Mouse (Mus musculus): ENCODE results near the gene Ppp1r3d. TPM values are rescaled to one million over a fixed set of nuclear protein-coding genes. Genes with fewer than 3 reads are reported as not detected.

Gene Ppp1r3d
- polyA plus RNA-seq, 1 experiment from 2014 or later, result 0.70 TPM

- DNase-seq (ENCODE audit: low spot score), result no peak
- H3K4me3 ChIP-seq, result no peak overlapping the region
These were observed 1.7 kb downstream of the Ppp1r3d start for GRCm38 (mm10) chr2:178412598-178412997.

GRCm38 (mm10) chr2:178410286-178410685, 4.0 kb downstream of the Ppp1r3d start:
- peaks cover 20% of the 10 kb centered on the region for H3K4me1 ChIP-seq
- peaks cover 40% of the 10 kb centered on the region for H3K27me3 ChIP-seq (ENCODE audit: low read depth, poor library complexity, severe bottlenecking)
- no peak for DNase-seq (ENCODE audit: low spot score)
- WGBS, result 86% methylated on average over 6 of the region's 6 CpGs
- no peak overlapping the region for H3K4me3 ChIP-seq
- H3K9me3 ChIP-seq (replicated peaks), result peaks cover 10% of the 10 kb centered on the region; the same call in 1 of the 2 replicates
- H3K27ac ChIP-seq (replicated peaks), result no peak overlapping the region
- H3K36me3 ChIP-seq, result no peaks in the 10 kb centered on the region

More at GRCm38 (mm10) chr2:178412598-178412997, 1.7 kb downstream of the Ppp1r3d start:
- WGBS, result 81% methylated on average over 6 of the region's 6 CpGs
- Histone ChIP-seq H3K9me3 (replicated peaks) (peaks cover 1% of the 10 kb centered on the region; the same call in 1 of the 2 replicates), H3K36me3 (no peaks in the 10 kb centered on the region), H3K27me3 (ENCODE audit: low read depth, poor library complexity, severe bottlenecking) (peaks cover 50% of the 10 kb centered on the region), H3K27ac (replicated peaks) (no peak overlapping the region), H3K4me1 (peaks cover 21% of the 10 kb centered on the region)

- Histone ChIP-seq H3K27ac (replicated peaks) (no peak overlapping the region), H3K9me3 (replicated peaks) (peaks cover 10% of the 10 kb centered on the region; the same call in 1 of the 2 replicates), H3K36me3 (no peaks in the 10 kb centered on the region), H3K4me1 (peaks cover 9% of the 10 kb centered on the region), H3K4me3 (no peak overlapping the region), H3K27me3 (ENCODE audit: low read depth, poor library complexity, severe bottlenecking) (peaks cover 28% of the 10 kb centered on the region)
- DNase-seq (ENCODE audit: low spot score), result no peak
- WGBS, result 74% methylated on average over 1 of the region's 1 CpGs
These were observed 5.2 kb downstream of the Ppp1r3d start for GRCm38 (mm10) chr2:178409024-178409423.

- no peaks in the 10 kb centered on the region for H3K4me1 ChIP-seq
- DNase-seq (ENCODE audit: low spot score), result no peak
- peaks cover 10% of the 10 kb centered on the region for H3K27me3 ChIP-seq (ENCODE audit: low read depth, poor library complexity, severe bottlenecking)
- WGBS, result 85% methylated on average over 52 of the region's 52 CpGs
- H3K27ac ChIP-seq (replicated peaks), result no peak within 1 kb of the TSS
- H3K4me3 ChIP-seq, result no peak within 1 kb of the TSS
- no peaks in the 10 kb centered on the region for H3K36me3 ChIP-seq
- peaks cover 10% of the 10 kb centered on the region; the same call in 1 of the 2 replicates for H3K9me3 ChIP-seq (replicated peaks)
These were observed 7.0 kb downstream of the Ppp1r3d start, which contains the start of gene Sycp2 for GRCm38 (mm10) chr2:178407053-178407815. TSS of gene Sycp2 (minus strand) at chr2:178407685.

Other genes with a start within 250 kb of the Ppp1r3d start
- 0.02 and 0.04 TPM in 2 replicates for gene Sycp2, start 6.8 kb downstream of the Ppp1r3d start, polyA plus RNA-seq (2016; fragmentation: Nextera tagmentation; extraction: Ambion mirVana)
- gene Fam217b, start 52 bp upstream of the Ppp1r3d start, polyA plus RNA-seq (2016; fragmentation: Nextera tagmentation; extraction: Ambion mirVana), result 1.1 and 1.6 TPM in 2 replicates
- gene Cdh26, start 16.1 kb upstream of the Ppp1r3d start, polyA plus RNA-seq (2016; fragmentation: Nextera tagmentation; extraction: Ambion mirVana), result 0.04 and 0.14 TPM in 2 replicates